Mouse (Mus musculus) lung, adult 2 months (tissue): Measurements from ENCODE around the gene Arhgef7.
A peak's percentile ranks its signal among the peaks of the same experiment; 100 is the strongest.

Experiments used
- CTCF ChIP-seq: fragments of 200-500 bp; IDR thresholded peaks from 2 replicates; pipeline ENCODE4 v1.5.1; 2011; ENCODE audit warnings: mild to moderate bottlenecking, low read length, control low read depth; ENCODE audit not compliant: insufficient read depth
- POLR2A ChIP-seq: fragments of 200-500 bp; IDR thresholded peaks from 2 replicates; pipeline ENCODE4 v1.6.1; 2011; ENCODE audit warnings: low read depth, mild to moderate bottlenecking, control low read depth, low read length, borderline replicate concordance; ENCODE audit errors: extremely low read depth

DNA sequence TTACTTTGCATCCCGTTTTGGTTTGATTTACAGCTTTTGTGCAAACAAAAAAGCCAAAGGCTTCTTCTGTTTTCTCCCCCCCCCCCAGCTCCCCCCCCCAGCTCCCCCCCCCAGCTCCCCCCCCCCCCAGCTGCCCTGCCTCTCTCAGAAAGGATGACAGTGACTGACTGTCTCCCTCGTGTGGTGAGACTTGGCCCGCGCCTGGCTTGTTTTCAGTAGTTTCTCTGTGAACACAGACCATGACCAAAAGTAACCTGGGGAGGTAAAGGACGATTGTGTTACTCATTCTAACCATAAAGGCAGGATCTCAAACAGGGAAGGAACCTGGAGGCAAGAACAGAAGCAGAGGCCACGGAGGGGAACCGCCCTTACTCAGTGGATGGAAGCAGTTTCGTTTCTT, 60.7 kb downstream of the Arhgef7 start:
- peak; percentile 54; the same call in 1 of the 2 replicates for TF ChIP-seq CTCF
- no peak for TF ChIP-seq POLR2A
